ENCODE assay signal across 7 mouse cellular contexts in genomic region chr4:47603847-47604397, GRCm38 (mm10).
A peak's percentile ranks its signal among the peaks of the same experiment; 100 is the strongest.
DNase-seq lines count a peak whose midpoint lies in the region; ATAC-seq and TF ChIP-seq lines count a peak whose summit lies in the region.

No protein-coding gene starts in this region.

- peak overlapping the region; percentile 34; the same call in 1 of the 2 replicates for H3K9ac ChIP-seq in embryonic facial prominence, embryonic 12.5 days
- H3K9ac ChIP-seq in heart, embryonic 11.5 days (ENCODE audit: low read depth, low read length) = peak overlapping the region; percentile 48
- H3K9ac ChIP-seq in kidney, embryonic 15.5 days = no peak overlapping the region; the same call in 1 of the 2 replicates
- H3K9ac ChIP-seq in midbrain, embryonic 11.5 days (ENCODE audit: low read length) = no peak overlapping the region

- no peaks in the 10 kb centered on the region for H3K36me3 ChIP-seq in embryonic facial prominence, embryonic 12.5 days
- no peaks in the 10 kb centered on the region for H3K36me3 ChIP-seq in heart, embryonic 11.5 days (ENCODE audit: control insufficient read depth, insufficient read depth, low read length)
- no peaks in the 10 kb centered on the region for H3K36me3 ChIP-seq in kidney, embryonic 15.5 days
- H3K36me3 ChIP-seq in midbrain, embryonic 11.5 days (ENCODE audit: control insufficient read depth, insufficient read depth, low read length) = no peaks in the 10 kb centered on the region

- WGBS in embryonic facial prominence, embryonic 12.5 days = 20% methylated on average over 14 of the region's 14 CpGs
- 26% methylated on average over 14 of the region's 14 CpGs for WGBS in heart, embryonic 11.5 days (ENCODE audit: insufficient replicate concordance)
- WGBS in kidney, embryonic 15.5 days = 21% methylated on average over 14 of the region's 14 CpGs
- 59% methylated on average over 14 of the region's 14 CpGs for WGBS in midbrain, embryonic 11.5 days

- no peaks in the 10 kb centered on the region for H3K9me3 ChIP-seq in embryonic facial prominence, embryonic 12.5 days
- no peaks in the 10 kb centered on the region for H3K9me3 ChIP-seq in heart, embryonic 11.5 days (replicated peaks; ENCODE audit: control insufficient read depth, low read length)
- H3K9me3 ChIP-seq in kidney, embryonic 15.5 days (replicated peaks) = no peaks in the 10 kb centered on the region
- H3K9me3 ChIP-seq in midbrain, embryonic 11.5 days (ENCODE audit: control insufficient read depth, low read length) = no peaks in the 10 kb centered on the region

- H3K27me3 ChIP-seq in Patski = peaks cover 4% of the 10 kb centered on the region
- no peaks in the 10 kb centered on the region for H3K27me3 ChIP-seq in embryonic facial prominence, embryonic 12.5 days
- no peaks in the 10 kb centered on the region for H3K27me3 ChIP-seq in heart, embryonic 11.5 days (ENCODE audit: control insufficient read depth, insufficient read depth, low read length)
- no peaks in the 10 kb centered on the region for H3K27me3 ChIP-seq in kidney, embryonic 15.5 days
- H3K27me3 ChIP-seq in midbrain, embryonic 11.5 days (ENCODE audit: control insufficient read depth, insufficient read depth, low read length) = no peaks in the 10 kb centered on the region

- in situ Hi-C loops in Patski (cut with MboI; ENCODE audit: low pct_unique_long_range_greater_than_20kb) = no loop called here

- peak overlapping the region; percentile 27 for H3K4me3 ChIP-seq in embryonic facial prominence, embryonic 12.5 days
- peak overlapping the region; percentile 2; the same call in 1 of the 2 replicates for H3K4me3 ChIP-seq in heart, embryonic 11.5 days (ENCODE audit: low read depth, low read length)
- peak overlapping the region; percentile 27 for H3K4me3 ChIP-seq in kidney, embryonic 15.5 days (replicated peaks)
- H3K4me3 ChIP-seq in midbrain, embryonic 11.5 days (ENCODE audit: low read depth, low read length) = no peak overlapping the region

- no peak for TF ChIP-seq CTCF in Patski (IDR thresholded peaks at IDR 0.05)

- H3K4me2 ChIP-seq in embryonic facial prominence, embryonic 12.5 days (replicated peaks) = peak overlapping the region; percentile 49
- peak overlapping the region; percentile 57 for H3K4me2 ChIP-seq in heart, embryonic 11.5 days
- H3K4me2 ChIP-seq in kidney, embryonic 15.5 days = peak overlapping the region; percentile 60
- H3K4me2 ChIP-seq in midbrain, embryonic 11.5 days = peak overlapping the region; percentile 4; the same call in 1 of the 2 replicates

- POLR2A ChIA-PET in Patski (lab: Charles Lee) = no interaction called here

- H3K27ac ChIP-seq in embryonic facial prominence, embryonic 12.5 days = peak overlapping the region; percentile 84
- H3K27ac ChIP-seq in heart, embryonic 11.5 days (ENCODE audit: low read depth, low read length) = peak overlapping the region; percentile 94
- H3K27ac ChIP-seq in kidney, embryonic 15.5 days = peak overlapping the region; percentile 30; the same call in 1 of the 2 replicates
- H3K27ac ChIP-seq in midbrain, embryonic 11.5 days (ENCODE audit: low read depth, low read length) = no peak overlapping the region

- peak; percentile 22 for DNase-seq in MN1 (ENCODE audit: low spot score)
- DNase-seq in Patski (ENCODE audit: low read depth, low spot score) = no peak
- no peak for DNase-seq in midbrain, embryonic 11.5 days (ENCODE audit: low spot score, missing footprints)

- CTCF ChIA-PET in Patski (lab: Charles Lee) = no interaction called here

- H3K4me1 ChIP-seq in embryonic facial prominence, embryonic 12.5 days = peaks cover 21% of the 10 kb centered on the region
- peaks cover 10% of the 10 kb centered on the region; the same call in 1 of the 2 replicates for H3K4me1 ChIP-seq in heart, embryonic 11.5 days (ENCODE audit: control insufficient read depth, insufficient read depth, low read length)
- peaks cover 22% of the 10 kb centered on the region for H3K4me1 ChIP-seq in kidney, embryonic 15.5 days
- 0 out of 2 replicates have a peak, but pooled peaks cover 3% of the 10 kb centered on the region for H3K4me1 ChIP-seq in midbrain, embryonic 11.5 days (ENCODE audit: control insufficient read depth, insufficient read depth, low read length)

- peak; percentile 35 for ATAC-seq in Patski
- ATAC-seq in embryonic facial prominence, embryonic 12.5 days (ENCODE audit: insufficient number of reproducible peaks, insufficient read depth, low FRiP score, low TSS enrichment) = peak; percentile 78
- peak; percentile 75 for ATAC-seq in heart, embryonic 11.5 days (replicated peaks; ENCODE audit: insufficient number of reproducible peaks, low FRiP score, low TSS enrichment)
- peak; percentile 88 for ATAC-seq in kidney, embryonic 15.5 days (replicated peaks; ENCODE audit: low FRiP score)
- no peak for ATAC-seq in midbrain, embryonic 11.5 days (ENCODE audit: low FRiP score)
- no peak for ATAC-seq in inflammation-experienced regulatory T-cells, adult 6 months

Comparison
In these comparisons a context has a peak if more than half of its experiments do, and no peak if none do; other contexts are left out.
1. ATAC-seq: peak in Patski (single experiment), embryonic facial prominence, embryonic 12.5 days (single experiment), heart, embryonic 11.5 days (single experiment) and kidney, embryonic 15.5 days (single experiment); none in midbrain, embryonic 11.5 days (single experiment) and inflammation-experienced regulatory T-cells, adult 6 months (single experiment).
2. H3K4me2 ChIP-seq: peak in every context shown above with its lines; median percentile 60 in kidney, embryonic 15.5 days; 57 in heart, embryonic 11.5 days; 49 in embryonic facial prominence, embryonic 12.5 days; 4 in midbrain, embryonic 11.5 days.
3. H3K9ac ChIP-seq: peak in embryonic facial prominence, embryonic 12.5 days (single experiment) and heart, embryonic 11.5 days (single experiment); none in kidney, embryonic 15.5 days (single experiment) and midbrain, embryonic 11.5 days (single experiment).